Mouse (Mus musculus): ENCODE measurements around the gene Tsga10ip.
A peak's percentile ranks its signal among the peaks of the same experiment; 100 is the strongest.

Tsga10ip gene

GRCm38 (mm10) chr19:5402293-5402692 lies at the start of gene Tsga10ip:
Gene Tsga10ip (minus strand): TSS chr19:5402526.
- no peak for DNase-seq (ENCODE audit: low spot score)

- DNase-seq (ENCODE audit: low spot score) = no peak
Observed at GRCm38 (mm10) chr19:5451766-5452165, 49.4 kb upstream of the Tsga10ip start.

GRCm38 (mm10) chr19:5449673-5450072 lies 47.3 kb upstream of the Tsga10ip start:
- no peak for DNase-seq (ENCODE audit: low spot score)

GRCm38 (mm10) chr19:5448354-5449150 lies 46.2 kb upstream of the Tsga10ip start:
- no peak for DNase-seq (ENCODE audit: low spot score)

- peak; percentile 51 for DNase-seq (ENCODE audit: low spot score)
Observed at GRCm38 (mm10) chr19:5447515-5448353, 45.4 kb upstream of the Tsga10ip start, which contains the start of gene Fosl1. Gene Fosl1 (plus strand): TSS chr19:5447547.

GRCm38 (mm10) chr19:5445747-5446146 lies 43.4 kb upstream of the Tsga10ip start:
- DNase-seq (ENCODE audit: low spot score) = no peak

- DNase-seq (ENCODE audit: low spot score) = no peak
Observed at GRCm38 (mm10) chr19:5444954-5445353, 42.6 kb upstream of the Tsga10ip start.

- peak; percentile 87 for DNase-seq (ENCODE audit: low spot score)
Observed at GRCm38 (mm10) chr19:5444371-5444908, 42.1 kb upstream of the Tsga10ip start.

GRCm38 (mm10) chr19:5433951-5434350 lies 31.6 kb upstream of the Tsga10ip start:
- DNase-seq (ENCODE audit: low spot score) = no peak

- DNase-seq (ENCODE audit: low spot score) = peak; percentile 93
Observed at GRCm38 (mm10) chr19:5432992-5433852, 30.9 kb upstream of the Tsga10ip start.

GRCm38 (mm10) chr19:5431911-5432464 lies 29.7 kb upstream of the Tsga10ip start:
- peak; percentile 57 for DNase-seq (ENCODE audit: low spot score)

GRCm38 (mm10) chr19:5430408-5430807 lies 28.1 kb upstream of the Tsga10ip start:
- DNase-seq (ENCODE audit: low spot score) = no peak

GRCm38 (mm10) chr19:5429806-5430205 lies 27.5 kb upstream of the Tsga10ip start:
- DNase-seq (ENCODE audit: low spot score) = peak; percentile 87

- no peak for DNase-seq (ENCODE audit: low spot score)
Observed at GRCm38 (mm10) chr19:5429219-5429618, 26.9 kb upstream of the Tsga10ip start.

GRCm38 (mm10) chr19:5428083-5428482 lies 25.8 kb upstream of the Tsga10ip start:
- peak; percentile 80 for DNase-seq (ENCODE audit: low spot score)

- no peak for DNase-seq (ENCODE audit: low spot score)
Observed at GRCm38 (mm10) chr19:5426640-5427290, 24.4 kb upstream of the Tsga10ip start.

- no peak for DNase-seq (ENCODE audit: low spot score)
Observed at GRCm38 (mm10) chr19:5425906-5426565, 23.7 kb upstream of the Tsga10ip start.

- DNase-seq (ENCODE audit: low spot score) = peak; percentile 98
Observed at GRCm38 (mm10) chr19:5424782-5425741, 22.7 kb upstream of the Tsga10ip start, which contains the start of the genes Drap1 and AI837181. Gene Drap1 (minus strand): TSS chr19:5424979. Gene AI837181 (plus strand): TSS chr19:5425144.

Data from adipocyte (in vitro differentiated cells).